ENCODE assay signal across 8 mouse cellular contexts in genomic region chr7:134224421-134224740, GRCm38 (mm10). TPM values are rescaled to one million over a fixed set of nuclear protein-coding genes. Genes with fewer than 3 reads are reported as not detected.
DNase-seq lines count a peak whose midpoint lies in the region; ATAC-seq and TF ChIP-seq lines count a peak whose summit lies in the region.

No protein-coding gene starts in this region.

- H3K4me1 ChIP-seq in hindbrain, postnatal 0 days (ENCODE audit: insufficient read depth, low read length), result peaks cover 12% of the 10 kb centered on the region
- peaks cover 8% of the 10 kb centered on the region; the same call in 1 of the 2 replicates for H3K4me1 ChIP-seq in midbrain, embryonic 16.5 days (ENCODE audit: control insufficient read depth, insufficient read depth, low read length)

- WGBS in hindbrain, postnatal 0 days, result under 1% methylated on average over 14 of the region's 14 CpGs
- 0% methylated on average over 14 of the region's 14 CpGs for WGBS in midbrain, embryonic 16.5 days

- peak overlapping the region; percentile 67 for H3K27ac ChIP-seq in hindbrain, postnatal 0 days
- peak overlapping the region; percentile 36; the same call in 1 of the 2 replicates for H3K27ac ChIP-seq in midbrain, embryonic 16.5 days (ENCODE audit: low read length)

- no peaks in the 10 kb centered on the region for H3K27me3 ChIP-seq in hindbrain, postnatal 0 days (ENCODE audit: insufficient read depth, low read length)
- peaks cover 8% of the 10 kb centered on the region for H3K27me3 ChIP-seq in midbrain, embryonic 16.5 days (ENCODE audit: control insufficient read depth, insufficient read depth, low read depth, low read length)

- ATAC-seq in hindbrain, postnatal 0 days, result peak; percentile 50; the same call in 1 of the 2 replicates
- ATAC-seq in midbrain, embryonic 16.5 days, result no peak; the same call in 1 of the 2 replicates

- H3K4me3 ChIP-seq in hindbrain, postnatal 0 days (ENCODE audit: low read length), result peak overlapping the region; percentile 70
- peak overlapping the region; percentile 56 for H3K4me3 ChIP-seq in midbrain, embryonic 16.5 days (ENCODE audit: low read depth, low read length)

- H3K9me3 ChIP-seq in hindbrain, postnatal 0 days (ENCODE audit: low read length), result no peaks in the 10 kb centered on the region
- H3K9me3 ChIP-seq in midbrain, embryonic 16.5 days (replicated peaks; ENCODE audit: control insufficient read depth, low read length, poor library complexity, severe bottlenecking), result no peaks in the 10 kb centered on the region

- H3K9ac ChIP-seq in hindbrain, postnatal 0 days (replicated peaks; ENCODE audit: low read length), result peak overlapping the region; percentile 62
- H3K9ac ChIP-seq in midbrain, embryonic 16.5 days (ENCODE audit: low read depth, low read length), result peak overlapping the region; percentile 74

- peak; percentile 56 for DNase-seq in adrenal gland, adult 2 months
- DNase-seq in adrenal gland, postnatal 25 days, result no peak
- DNase-seq in retina, embryonic 14.5 days (ENCODE audit: low spot score), result peak; percentile 56
- DNase-seq in retina, postnatal 1 day, result no peak
- peak; percentile 25 for DNase-seq in hindbrain, postnatal 0 days (ENCODE audit: low spot score)
- no peak for DNase-seq in ovary, postnatal 36 days (ENCODE audit: low spot score)
- DNase-seq in spleen, postnatal 10 days (ENCODE audit: low spot score in 2 of 2), result no peak

- TF ChIP-seq CTCF in hindbrain, postnatal 0 days (IDR thresholded peaks at IDR 0.05; ENCODE audit: low read depth), result no peak

- H3K4me2 ChIP-seq in hindbrain, postnatal 0 days (ENCODE audit: low read depth, low read length), result peak overlapping the region; percentile 100
- H3K4me2 ChIP-seq in midbrain, embryonic 16.5 days (ENCODE audit: low read length), result peak overlapping the region; percentile 96

- no peaks in the 10 kb centered on the region for H3K36me3 ChIP-seq in hindbrain, postnatal 0 days (ENCODE audit: insufficient read depth, low read length)
- no peaks in the 10 kb centered on the region for H3K36me3 ChIP-seq in midbrain, embryonic 16.5 days (ENCODE audit: control insufficient read depth, insufficient read depth, low read length)

RNA-seq across cellular contexts. Expression of gene Adam12, which starts 7.6 kb away (rescaled TPM):
- 10 to 100 TPM in 1 of 2 experiments, 1 to 10 TPM in 1; 6.2 to 21.7 TPM for total RNA-seq in adrenal gland, adult 2 months (2021)
- polyA plus RNA-seq in adrenal gland, adult 2 months (2012; rRNA removed), result 2.3 and 4.7 TPM in 2 replicates
- total RNA-seq in adrenal gland, postnatal 25 days (2021), result 10.2 and 10.5 TPM in 2 replicates
- total RNA-seq in hindbrain, postnatal 0 days (2014; rRNA removed), result 12.3 and 24.1 TPM in 2 replicates
- 3.5 and 4.0 TPM in 2 replicates for polyA plus RNA-seq in hindbrain, postnatal 0 days (2015; fragmentation: Nextera tagmentation; extraction: Ambion mirVana)
- 1.9 and 2.1 TPM in 2 replicates for polyA plus RNA-seq in midbrain, embryonic 16.5 days (2015; fragmentation: Nextera tagmentation; extraction: Ambion mirVana)

Comparison
In these comparisons a context has a peak if more than half of its experiments do, and no peak if none do; other contexts are left out.
1. DNase-seq: peak in adrenal gland, adult 2 months (single experiment), retina, embryonic 14.5 days (single experiment) and hindbrain, postnatal 0 days (single experiment); none in adrenal gland, postnatal 25 days (single experiment), retina, postnatal 1 day (single experiment), ovary, postnatal 36 days (single experiment) and spleen, postnatal 10 days (0 of 2).